Mouse (Mus musculus): ENCODE measurements around the gene Sdsl. TPM values are rescaled to one million over a fixed set of nuclear protein-coding genes. Genes with fewer than 3 reads are reported as not detected.

Gene Sdsl
- polyA plus RNA-seq, 1 experiment from 2014 or later = 14.0 TPM

- Histone ChIP-seq H3K4me3 (replicated peaks) (no peak overlapping the region), H3K4me2 (replicated peaks) (no peak overlapping the region), H3K27me3 (replicated peaks) (no peaks in the 10 kb centered on the region), H3K27ac (no peak overlapping the region), H3K4me1 (replicated peaks) (no peaks in the 10 kb centered on the region), H3K9ac (no peak overlapping the region), H3K36me3 (peaks cover 3% of the 10 kb centered on the region; the same call in 1 of the 2 replicates), H3K9me3 (no peaks in the 10 kb centered on the region)
- WGBS = 67% methylated on average over 11 of the region's 11 CpGs
- ATAC-seq = no peak
These were observed 19.8 kb upstream of the Sdsl start for GRCm38 (mm10) chr5:120492437-120492836.

- Histone ChIP-seq H3K9me3 (no peaks in the 10 kb centered on the region), H3K4me1 (replicated peaks) (no peaks in the 10 kb centered on the region), H3K9ac (no peak overlapping the region), H3K36me3 (peaks cover 11% of the 10 kb centered on the region; the same call in 1 of the 2 replicates), H3K4me3 (replicated peaks) (no peak overlapping the region), H3K27me3 (replicated peaks) (no peaks in the 10 kb centered on the region), H3K4me2 (replicated peaks) (no peak overlapping the region), H3K27ac (no peak overlapping the region)
- 74% methylated on average over 8 of the region's 8 CpGs for WGBS
- ATAC-seq = no peak
These were observed 18.1 kb upstream of the Sdsl start for GRCm38 (mm10) chr5:120490679-120491192.

GRCm38 (mm10) chr5:120487844-120488243 is 15.2 kb upstream of the Sdsl start:
- H3K9me3 ChIP-seq = no peaks in the 10 kb centered on the region
- H3K27ac ChIP-seq = no peak overlapping the region
- peak; percentile 64 for ATAC-seq
- no peak overlapping the region for H3K4me3 ChIP-seq (replicated peaks)
- H3K36me3 ChIP-seq = peaks cover 15% of the 10 kb centered on the region; the same call in 1 of the 2 replicates
- WGBS = 76% methylated on average over 8 of the region's 8 CpGs
- H3K27me3 ChIP-seq (replicated peaks) = no peaks in the 10 kb centered on the region
- no peaks in the 10 kb centered on the region for H3K4me1 ChIP-seq (replicated peaks)
- no peak overlapping the region for H3K4me2 ChIP-seq (replicated peaks)
- H3K9ac ChIP-seq = no peak overlapping the region

GRCm38 (mm10) chr5:120483399-120483798 is 10.8 kb upstream of the Sdsl start:
- H3K4me2 ChIP-seq (replicated peaks) = no peak overlapping the region
- H3K4me3 ChIP-seq (replicated peaks) = no peak overlapping the region
- H3K36me3 ChIP-seq = peaks cover 12% of the 10 kb centered on the region; the same call in 1 of the 2 replicates
- no peaks in the 10 kb centered on the region for H3K27me3 ChIP-seq (replicated peaks)
- ATAC-seq = no peak
- no peaks in the 10 kb centered on the region for H3K9me3 ChIP-seq
- no peak overlapping the region for H3K9ac ChIP-seq
- H3K4me1 ChIP-seq (replicated peaks) = no peaks in the 10 kb centered on the region
- 82% methylated on average over 19 of the region's 19 CpGs for WGBS
- H3K27ac ChIP-seq = no peak overlapping the region

GRCm38 (mm10) chr5:120481205-120481604 is 8.6 kb upstream of the Sdsl start:
- H3K4me3 ChIP-seq (replicated peaks) = no peak overlapping the region

GRCm38 (mm10) chr5:120479538-120479937 is 6.9 kb upstream of the Sdsl start:
- Histone ChIP-seq H3K27me3 (replicated peaks) (no peaks in the 10 kb centered on the region), H3K4me1 (replicated peaks) (no peaks in the 10 kb centered on the region), H3K9ac (no peak overlapping the region), H3K4me3 (replicated peaks) (no peak overlapping the region), H3K27ac (no peak overlapping the region), H3K4me2 (replicated peaks) (no peak overlapping the region), H3K36me3 (no peaks in the 10 kb centered on the region), H3K9me3 (no peaks in the 10 kb centered on the region)
- 66% methylated on average over 4 of the region's 4 CpGs for WGBS
- ATAC-seq = no peak

More at GRCm38 (mm10) chr5:120481205-120481604, 8.6 kb upstream of the Sdsl start:
- H3K4me1 ChIP-seq (replicated peaks) = no peaks in the 10 kb centered on the region
- H3K27ac ChIP-seq = no peak overlapping the region
- WGBS = 69% methylated on average over 9 of the region's 9 CpGs
- H3K9ac ChIP-seq = no peak overlapping the region
- H3K4me2 ChIP-seq (replicated peaks) = no peak overlapping the region
- peaks cover 4% of the 10 kb centered on the region; the same call in 1 of the 2 replicates for H3K36me3 ChIP-seq
- no peaks in the 10 kb centered on the region for H3K27me3 ChIP-seq (replicated peaks)
- no peaks in the 10 kb centered on the region for H3K9me3 ChIP-seq
- no peak for ATAC-seq

- H3K4me2 ChIP-seq (replicated peaks) = no peak overlapping the region
- H3K9me3 ChIP-seq = no peaks in the 10 kb centered on the region
- no peak overlapping the region for H3K9ac ChIP-seq
- no peaks in the 10 kb centered on the region for H3K4me1 ChIP-seq (replicated peaks)
- no peak overlapping the region for H3K4me3 ChIP-seq (replicated peaks)
- no peak overlapping the region for H3K27ac ChIP-seq
- 89% methylated on average over 5 of the region's 5 CpGs for WGBS
- no peak for ATAC-seq
- H3K27me3 ChIP-seq (replicated peaks) = no peaks in the 10 kb centered on the region
- no peaks in the 10 kb centered on the region for H3K36me3 ChIP-seq
These were observed 5.4 kb upstream of the Sdsl start for GRCm38 (mm10) chr5:120477993-120478392.

- no peak within 1 kb of the TSS for H3K4me2 ChIP-seq (replicated peaks)
- no peaks in the 10 kb centered on the region for H3K36me3 ChIP-seq
- no peak within 1 kb of the TSS for H3K27ac ChIP-seq
- H3K9ac ChIP-seq = no peak within 1 kb of the TSS
- H3K4me3 ChIP-seq (replicated peaks) = no peak within 1 kb of the TSS
- 17% methylated on average over 13 of the region's 13 CpGs for WGBS
- no peaks in the 10 kb centered on the region for H3K27me3 ChIP-seq (replicated peaks)
- H3K4me1 ChIP-seq (replicated peaks) = no peaks in the 10 kb centered on the region
- no peak for ATAC-seq
- H3K9me3 ChIP-seq = no peaks in the 10 kb centered on the region
These were observed 3.7 kb upstream of the Sdsl start, which contains the start of gene Sds for GRCm38 (mm10) chr5:120476296-120476695. Gene Sds (plus strand): TSS chr5:120476526.

GRCm38 (mm10) chr5:120475861-120476260 is 3.3 kb upstream of the Sdsl start:
- no peak overlapping the region for H3K4me3 ChIP-seq (replicated peaks)
- H3K4me1 ChIP-seq (replicated peaks) = no peaks in the 10 kb centered on the region
- no peaks in the 10 kb centered on the region for H3K9me3 ChIP-seq
- no peaks in the 10 kb centered on the region for H3K36me3 ChIP-seq
- no peak overlapping the region for H3K27ac ChIP-seq
- WGBS = 53% methylated on average over 8 of the region's 8 CpGs
- ATAC-seq = no peak
- no peaks in the 10 kb centered on the region for H3K27me3 ChIP-seq (replicated peaks)
- no peak overlapping the region for H3K4me2 ChIP-seq (replicated peaks)
- H3K9ac ChIP-seq = no peak overlapping the region

GRCm38 (mm10) chr5:120473361-120473760 is 751 bp upstream of the Sdsl start:
- H3K9ac ChIP-seq = no peak overlapping the region
- 91% methylated on average over 2 of the region's 2 CpGs for WGBS
- no peaks in the 10 kb centered on the region for H3K27me3 ChIP-seq (replicated peaks)
- H3K27ac ChIP-seq = no peak overlapping the region
- H3K4me2 ChIP-seq (replicated peaks) = no peak overlapping the region
- no peaks in the 10 kb centered on the region for H3K36me3 ChIP-seq
- no peak for ATAC-seq
- H3K4me1 ChIP-seq (replicated peaks) = no peaks in the 10 kb centered on the region
- H3K4me3 ChIP-seq (replicated peaks) = no peak overlapping the region
- no peaks in the 10 kb centered on the region for H3K9me3 ChIP-seq

GRCm38 (mm10) chr5:120471538-120471937 is 1.1 kb downstream of the Sdsl start:
- whole genome bisulfite sequencing = 36% methylated on average over 4 of the region's 4 CpGs
- Histone ChIP-seq H3K36me3 (no peaks in the 10 kb centered on the region), H3K4me3 (replicated peaks) (no peak overlapping the region), H3K4me2 (replicated peaks) (no peak overlapping the region), H3K27ac (no peak overlapping the region), H3K27me3 (replicated peaks) (no peaks in the 10 kb centered on the region), H3K9me3 (no peaks in the 10 kb centered on the region), H3K4me1 (replicated peaks) (no peaks in the 10 kb centered on the region), H3K9ac (no peak overlapping the region)
- ATAC-seq = peak; percentile 49

GRCm38 (mm10) chr5:120468830-120469229 is 3.8 kb downstream of the Sdsl start:
- no peak for ATAC-seq
- no peak overlapping the region for H3K27ac ChIP-seq
- no peak overlapping the region for H3K4me3 ChIP-seq (replicated peaks)
- H3K27me3 ChIP-seq (replicated peaks) = no peaks in the 10 kb centered on the region
- H3K4me1 ChIP-seq (replicated peaks) = no peaks in the 10 kb centered on the region
- WGBS = 69% methylated on average over 6 of the region's 6 CpGs
- no peak overlapping the region for H3K4me2 ChIP-seq (replicated peaks)
- no peaks in the 10 kb centered on the region for H3K9me3 ChIP-seq
- H3K36me3 ChIP-seq = no peaks in the 10 kb centered on the region
- no peak overlapping the region for H3K9ac ChIP-seq

GRCm38 (mm10) chr5:120468336-120468735 is 4.3 kb downstream of the Sdsl start:
- Histone ChIP-seq H3K4me3 (replicated peaks) (no peak overlapping the region), H3K36me3 (no peaks in the 10 kb centered on the region), H3K4me2 (replicated peaks) (no peak overlapping the region), H3K27ac (no peak overlapping the region), H3K9ac (no peak overlapping the region), H3K9me3 (no peaks in the 10 kb centered on the region), H3K27me3 (replicated peaks) (no peaks in the 10 kb centered on the region), H3K4me1 (replicated peaks) (no peaks in the 10 kb centered on the region)
- peak; percentile 39; the same call in 1 of the 2 replicates for ATAC-seq
- 60% methylated on average over 5 of the region's 5 CpGs for WGBS

All from intestine, embryonic 15.5 days (tissue).